Mouse (Mus musculus) embryonic facial prominence, embryonic 10.5 days (tissue): Measurements from ENCODE around the gene Ryr1. TPM values are rescaled to one million over a fixed set of nuclear protein-coding genes. Genes with fewer than 3 reads are reported as not detected.

Source experiments
- DNase-seq: peaks from one replicate; pipeline ENCODE4 v3.0.0-alpha.2; 2017; ENCODE audit warnings: low spot score
- H3K27ac ChIP-seq: fragments of 300-500 bp; sonication (generic); replicated peaks from 2 replicates; pipeline ENCODE4 v1.5.1; 2016; ENCODE audit warnings: mild to moderate bottlenecking
- H3K27me3 ChIP-seq: fragments of 300-500 bp; sonication (generic); replicated peaks from 2 replicates; pipeline ENCODE4 v1.6.1; 2016; ENCODE audit warnings: low read depth, mild to moderate bottlenecking; ENCODE audit not compliant: poor library complexity, severe bottlenecking
- H3K36me3 ChIP-seq: fragments of 300-500 bp; sonication (generic); replicated peaks from 2 replicates; pipeline ENCODE4 v1.6.1; 2016; ENCODE audit warnings: mild to moderate bottlenecking, moderate library complexity
- H3K4me1 ChIP-seq: fragments of 300-500 bp; sonication (generic); 2 replicates; pipeline ENCODE4 v1.6.1; 2016
- H3K4me3 ChIP-seq: fragments of 300-500 bp; sonication (generic); 2 replicates; pipeline ENCODE4 v1.5.1; 2016; ENCODE audit warnings: mild to moderate bottlenecking, moderate library complexity
- H3K9me3 ChIP-seq: fragments of 300-500 bp; sonication (generic); 2 replicates; pipeline ENCODE4 v1.6.1; 2016; ENCODE audit warnings: mild to moderate bottlenecking
- WGBS: fragments of 180-500 bp; shearing (Covaris S2); methylation state at CpG from one replicate; pipeline ENCODE4 v1.1.7; 2016; 5-methylcytosine and 5-hydroxymethylcytosine counted together
- polyA plus RNA-seq: library from polyadenylated mRNA; unstranded; fragments of >200 nt; fragmentation: Nextera tagmentation; extraction: Ambion mirVana; gene quantifications from 2 replicates; pipeline ENCODE4 v1.2.1, GENCODE M21; 2016

Ryr1 gene
- polyA plus RNA-seq, 1 experiment from 2014 or later: 1.8 TPM

GRCm38 (mm10) chr7:29022479-29022878 is 102.5 kb downstream of the Ryr1 start:
- Histone ChIP-seq H3K4me1 (peaks cover 16% of the 10 kb centered on the region), H3K27ac (no peak overlapping the region), H3K9me3 (no peaks in the 10 kb centered on the region), H3K36me3 (no peaks in the 10 kb centered on the region; the same call in 1 of the 2 replicates), H3K4me3 (no peak overlapping the region), H3K27me3 (peaks cover 45% of the 10 kb centered on the region)
- 89% methylated on average over 8 of the region's 8 CpGs for WGBS
- DNase-seq: no peak

DNA sequence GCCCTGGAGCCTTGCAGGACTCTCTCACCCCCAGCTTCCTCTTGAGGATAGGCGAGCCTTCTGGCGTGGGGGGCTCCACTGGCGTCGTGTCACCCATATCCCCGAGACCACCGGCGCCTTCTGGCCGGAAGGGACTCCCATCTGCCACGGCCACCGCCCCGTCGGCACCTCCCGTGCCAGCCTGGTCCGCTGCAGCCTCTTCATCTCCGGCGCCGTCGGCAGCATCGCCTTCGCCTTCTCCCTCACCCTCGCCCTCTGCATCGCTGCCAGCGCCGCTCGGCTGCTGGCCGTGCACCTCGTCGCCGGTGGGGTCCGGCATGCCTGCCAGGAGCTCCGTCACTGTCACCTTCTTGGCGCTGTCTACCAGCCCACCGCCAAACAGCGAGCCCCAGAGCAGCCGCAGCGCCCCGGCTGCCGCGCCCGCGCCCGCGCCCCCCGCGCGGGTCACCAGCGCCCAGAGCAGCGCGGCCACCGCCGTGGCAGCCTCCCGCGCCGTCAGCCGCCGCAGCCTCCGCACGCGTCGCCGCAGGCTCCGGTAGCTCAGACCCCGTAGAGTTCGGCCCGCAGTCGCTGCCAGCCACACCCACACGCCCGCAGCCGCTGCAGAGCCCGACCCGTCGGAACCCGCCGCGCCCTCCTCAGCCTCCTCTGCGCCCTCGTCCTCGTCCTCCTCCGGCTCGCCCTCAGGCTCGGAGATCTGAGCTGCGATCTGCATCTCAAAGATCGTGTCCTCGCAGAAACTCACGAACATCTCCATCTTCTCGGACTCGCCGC is 105.3 kb downstream of the Ryr1 start:
- 4% methylated on average over 88 of the region's 88 CpGs for WGBS
- Histone ChIP-seq H3K4me1 (peaks cover 10% of the 10 kb centered on the region), H3K9me3 (peaks cover 7% of the 10 kb centered on the region; the same call in 1 of the 2 replicates), H3K36me3 (no peaks in the 10 kb centered on the region; the same call in 1 of the 2 replicates), H3K27ac (no peak overlapping the region; the same call in 1 of the 2 replicates), H3K27me3 (peaks cover 57% of the 10 kb centered on the region), H3K4me3 (peak overlapping the region; percentile 58)
- DNase-seq: peak; percentile 44

GRCm38 (mm10) chr7:29017222-29017621 is 107.8 kb downstream of the Ryr1 start:
- Histone ChIP-seq H3K4me3 (no peak overlapping the region), H3K9me3 (peaks cover 8% of the 10 kb centered on the region; the same call in 1 of the 2 replicates), H3K27ac (no peak overlapping the region), H3K4me1 (peaks cover 10% of the 10 kb centered on the region), H3K36me3 (no peaks in the 10 kb centered on the region), H3K27me3 (peaks cover 53% of the 10 kb centered on the region)
- DNase-seq: no peak
- 85% methylated on average over 7 of the region's 7 CpGs for WGBS

GRCm38 (mm10) chr7:29016440-29016839 is 108.5 kb downstream of the Ryr1 start:
- DNase-seq: no peak
- Histone ChIP-seq H3K27ac (no peak overlapping the region), H3K27me3 (peaks cover 51% of the 10 kb centered on the region), H3K36me3 (no peaks in the 10 kb centered on the region), H3K9me3 (peaks cover 8% of the 10 kb centered on the region; the same call in 1 of the 2 replicates), H3K4me3 (no peak overlapping the region), H3K4me1 (peaks cover 10% of the 10 kb centered on the region)
- WGBS: 86% methylated on average over 7 of the region's 7 CpGs

DNA sequence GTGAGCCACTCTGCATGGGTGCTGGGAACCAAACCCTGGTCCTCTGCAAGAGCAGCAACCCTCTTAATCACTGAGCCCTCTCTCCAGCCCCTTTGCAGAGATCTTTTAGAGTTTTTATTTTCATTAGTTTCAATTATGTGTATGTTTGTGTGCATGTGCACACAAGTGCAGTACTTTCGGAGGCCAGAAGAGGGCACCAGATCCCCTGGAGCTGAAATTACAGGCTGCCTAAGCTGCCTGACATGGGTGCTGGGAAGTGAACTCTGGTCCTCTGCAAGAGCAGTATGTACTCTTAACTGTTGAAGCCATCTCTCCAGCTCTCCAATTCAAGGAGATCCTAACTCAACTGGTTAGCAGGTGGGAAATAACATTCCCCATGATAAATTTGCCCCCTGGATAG is 110.0 kb downstream of the Ryr1 start:
- H3K27me3 ChIP-seq: peaks cover 37% of the 10 kb centered on the region
- H3K9me3 ChIP-seq: peaks cover 8% of the 10 kb centered on the region; the same call in 1 of the 2 replicates
- no peaks in the 10 kb centered on the region for H3K36me3 ChIP-seq
- WGBS: 98% methylated on average over 1 of the region's 1 CpGs
- no peak overlapping the region for H3K27ac ChIP-seq
- no peak for DNase-seq
- H3K4me1 ChIP-seq: peaks cover 9% of the 10 kb centered on the region
- H3K4me3 ChIP-seq: no peak overlapping the region

DNA sequence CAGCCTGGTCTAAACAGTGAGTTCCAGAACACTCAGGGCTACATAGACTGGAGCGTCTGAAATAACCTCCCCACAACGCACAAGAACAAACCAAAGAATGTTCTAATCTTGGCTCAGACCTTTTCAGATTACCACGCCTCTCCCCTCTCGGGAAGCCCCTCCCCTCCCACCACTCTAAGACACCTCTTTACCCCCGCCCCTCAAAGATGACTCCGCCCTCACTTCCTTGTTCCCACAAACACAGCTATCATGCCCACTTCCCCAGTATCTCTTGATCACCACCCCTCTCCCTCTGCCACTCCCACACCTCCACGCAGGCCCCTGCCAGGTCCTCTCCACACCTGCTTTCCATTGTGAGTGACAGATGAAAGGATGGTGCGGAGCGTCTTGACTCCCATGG is 116.3 kb downstream of the Ryr1 start:
- Histone ChIP-seq H3K9me3 (no peaks in the 10 kb centered on the region), H3K36me3 (no peaks in the 10 kb centered on the region), H3K4me3 (no peak overlapping the region), H3K27me3 (no peaks in the 10 kb centered on the region), H3K4me1 (no peaks in the 10 kb centered on the region), H3K27ac (no peak overlapping the region)
- WGBS: 84% methylated on average over 9 of the region's 9 CpGs
- no peak for DNase-seq

GRCm38 (mm10) chr7:29008171-29008570 is 116.8 kb downstream of the Ryr1 start:
- Histone ChIP-seq H3K9me3 (no peaks in the 10 kb centered on the region), H3K27ac (no peak overlapping the region), H3K4me1 (no peaks in the 10 kb centered on the region), H3K4me3 (no peak overlapping the region), H3K27me3 (no peaks in the 10 kb centered on the region), H3K36me3 (no peaks in the 10 kb centered on the region)
- no peak for DNase-seq
- WGBS: 93% methylated on average over 10 of the region's 10 CpGs

DNA sequence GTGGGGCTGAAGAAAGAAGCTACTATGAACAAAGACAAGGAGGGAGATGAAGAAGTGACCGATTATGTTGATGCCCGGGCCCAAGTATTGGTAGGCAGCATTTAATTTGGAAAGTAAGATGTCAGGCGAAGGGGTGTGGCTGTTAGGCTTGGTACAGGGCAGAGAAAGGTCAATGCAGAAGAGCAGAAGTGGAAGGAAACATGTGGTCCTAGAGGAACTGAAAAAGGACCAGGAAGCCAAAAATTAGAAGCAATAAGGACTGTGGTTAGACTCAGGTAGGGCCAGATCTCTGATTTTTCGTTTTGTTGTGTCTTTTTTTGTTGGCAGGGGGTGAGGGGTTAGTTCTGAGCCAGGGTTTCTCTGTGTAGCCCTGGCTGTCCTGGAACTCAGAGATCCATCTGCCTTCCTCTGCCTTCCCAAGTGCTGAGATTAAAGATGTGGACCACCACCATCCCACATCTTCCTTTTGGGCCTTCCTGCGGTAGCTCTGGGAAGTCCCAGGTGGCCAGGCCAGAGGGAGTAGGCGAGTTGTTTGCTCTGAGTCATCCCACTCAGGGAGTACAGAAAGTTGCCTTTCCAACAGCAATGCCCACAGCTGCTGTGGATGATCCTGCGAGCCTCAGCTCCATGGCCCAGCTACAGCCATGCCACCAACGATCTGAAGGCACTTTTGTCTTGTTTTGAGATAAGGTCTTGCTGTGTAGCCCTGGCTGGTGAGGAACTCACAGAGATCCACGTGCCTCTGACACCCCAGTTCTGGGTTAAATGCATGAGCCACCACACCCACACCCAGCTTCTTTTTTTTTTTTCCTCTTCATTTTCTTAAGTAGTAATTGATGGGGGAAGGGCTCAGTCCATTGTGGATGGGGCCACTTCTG is 117.5 kb downstream of the Ryr1 start:
- H3K27me3 ChIP-seq: 0 out of 2 replicates have a peak, but pooled peaks cover under 1% of the 10 kb centered on the region
- no peak overlapping the region for H3K27ac ChIP-seq
- H3K4me3 ChIP-seq: no peak overlapping the region
- no peaks in the 10 kb centered on the region for H3K36me3 ChIP-seq
- H3K9me3 ChIP-seq: no peaks in the 10 kb centered on the region
- 83% methylated on average over 9 of the region's 9 CpGs for WGBS
- DNase-seq: no peak
- no peaks in the 10 kb centered on the region for H3K4me1 ChIP-seq

- Histone ChIP-seq H3K4me3 (peak overlapping the region; percentile 69), H3K36me3 (no peaks in the 10 kb centered on the region), H3K27ac (peak overlapping the region; percentile 88), H3K4me1 (peaks cover 18% of the 10 kb centered on the region), H3K9me3 (no peaks in the 10 kb centered on the region), H3K27me3 (peaks cover 18% of the 10 kb centered on the region)
- DNase-seq: peak; percentile 93
- 6% methylated on average over 43 of the region's 43 CpGs for WGBS
Measured at GRCm38 (mm10) chr7:29000651-29001605, 124.1 kb downstream of the Ryr1 start.

- WGBS: 89% methylated on average over 3 of the region's 3 CpGs
Measured at GRCm38 (mm10) chr7:28993402-28993801, 131.6 kb downstream of the Ryr1 start.

DNA sequence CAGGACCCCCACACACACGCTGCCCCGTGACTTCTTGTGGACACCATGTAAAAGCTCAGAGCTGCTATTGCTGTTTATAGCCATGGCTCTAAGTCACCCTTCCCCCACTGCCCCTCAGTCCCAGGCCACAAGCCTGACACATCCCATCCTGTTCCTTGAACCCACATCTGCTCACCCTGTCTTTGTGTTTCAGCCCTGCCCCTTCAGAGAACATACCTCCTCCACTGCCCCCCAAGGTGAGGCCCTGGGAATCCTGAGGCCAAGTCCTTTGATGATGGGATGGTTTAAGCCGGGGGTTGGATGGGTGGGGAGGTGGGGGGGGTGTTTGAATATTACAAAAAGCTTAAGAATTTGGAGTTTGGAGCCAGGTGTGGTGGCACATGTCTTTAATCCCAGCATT is 132.0 kb downstream of the Ryr1 start:
- Histone ChIP-seq H3K9me3 (no peaks in the 10 kb centered on the region), H3K36me3 (no peaks in the 10 kb centered on the region), H3K4me1 (no peaks in the 10 kb centered on the region), H3K4me3 (no peak overlapping the region), H3K27me3 (no peaks in the 10 kb centered on the region), H3K27ac (no peak overlapping the region)
- DNase-seq: no peak
- WGBS: 84% methylated on average over 3 of the region's 3 CpGs

More at GRCm38 (mm10) chr7:28993402-28993801, 131.6 kb downstream of the Ryr1 start:
- Histone ChIP-seq H3K36me3 (no peaks in the 10 kb centered on the region), H3K4me1 (no peaks in the 10 kb centered on the region), H3K27ac (no peak overlapping the region), H3K9me3 (no peaks in the 10 kb centered on the region), H3K27me3 (no peaks in the 10 kb centered on the region), H3K4me3 (no peak overlapping the region)
- no peak for DNase-seq

DNA sequence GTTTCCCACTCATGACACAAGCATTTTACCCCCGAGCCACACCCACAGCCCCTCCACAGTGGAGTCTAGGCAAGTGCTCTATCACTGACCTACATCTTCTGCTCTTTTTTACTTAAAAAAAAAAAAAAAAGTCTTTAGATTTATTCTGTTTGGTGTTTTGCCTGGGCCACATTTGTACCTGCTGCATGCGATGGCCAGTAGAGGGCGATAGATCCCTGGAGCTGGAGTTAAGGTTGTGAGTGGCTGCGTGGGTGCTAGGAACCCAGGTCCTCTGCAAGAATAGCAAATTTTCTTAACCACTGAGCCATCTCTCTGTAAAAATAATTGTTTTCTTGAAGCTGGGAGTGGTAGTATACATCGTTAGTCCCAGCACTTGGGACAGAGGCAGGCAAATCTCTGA is 133.4 kb downstream of the Ryr1 start:
- Histone ChIP-seq H3K27ac (no peak overlapping the region), H3K4me1 (no peaks in the 10 kb centered on the region), H3K36me3 (no peaks in the 10 kb centered on the region), H3K4me3 (no peak overlapping the region), H3K27me3 (no peaks in the 10 kb centered on the region), H3K9me3 (no peaks in the 10 kb centered on the region)
- 65% methylated on average over 5 of the region's 5 CpGs for WGBS
- DNase-seq: no peak
